Mouse (Mus musculus) heart, embryonic 14.5 days (tissue): ENCODE results near the gene Zc3h4. TPM values are rescaled to one million over a fixed set of nuclear protein-coding genes. Genes with fewer than 3 reads are reported as not detected.

Source experiments
- ATAC-seq: fragments of 200-750 bp; cut with Nextera tagmentation; 2 replicates; pipeline ENCODE4 v1.8.0; 2017; ENCODE audit warnings: low read depth, moderate TSS enrichment; ENCODE audit not compliant: insufficient number of reproducible peaks, insufficient read depth, low FRiP score
- H3K27ac ChIP-seq, 2 experiments: fragments of 200-500 bp in 1 of 2; fragments of 300-500 bp in 1 of 2; sonication (generic) in 1 of 2; replicated peaks in 1 of 2; 2 replicates each; pipeline ENCODE4 v1.5.1; 2012 to 2014; ENCODE audit warnings: low read depth in 2 of 2, low read length in 2 of 2, control low read depth in 1 of 2, mild to moderate bottlenecking in 1 of 2, mixed read lengths in 1 of 2; ENCODE audit not compliant: control insufficient read depth in 1 of 2, insufficient read depth in 1 of 2
- H3K27me3 ChIP-seq: fragments of 300-500 bp; sonication (generic); 2 replicates; pipeline ENCODE4 v1.6.1; 2014; ENCODE audit warnings: mild to moderate bottlenecking, low read length, control low read depth; ENCODE audit not compliant: control insufficient read depth, insufficient read depth
- H3K36me3 ChIP-seq: fragments of 300-500 bp; sonication (generic); 2 replicates; pipeline ENCODE4 v1.6.1; 2014; ENCODE audit warnings: mild to moderate bottlenecking, control low read depth, low read length, mixed read lengths; ENCODE audit not compliant: control insufficient read depth, insufficient read depth
- H3K4me1 ChIP-seq, 2 experiments: fragments of 200-500 bp in 1 of 2; fragments of 300-500 bp in 1 of 2; sonication (generic) in 1 of 2; 2 replicates each; pipeline ENCODE4 v1.6.1; 2012 to 2014; ENCODE audit warnings: low read length in 2 of 2, control low read depth in 1 of 2, mixed read lengths in 1 of 2; ENCODE audit not compliant: control insufficient read depth in 2 of 2, insufficient read depth in 2 of 2
- H3K4me2 ChIP-seq: fragments of 300-500 bp; sonication (generic); 2 replicates; pipeline ENCODE4 v1.6.1; 2014; ENCODE audit warnings: mild to moderate bottlenecking, low read length
- H3K4me3 ChIP-seq, 2 experiments: fragments of 200-500 bp in 1 of 2; fragments of 300-500 bp in 1 of 2; sonication (generic) in 1 of 2; 2 replicates each; pipeline ENCODE4 v1.5.1; 2012 to 2014; ENCODE audit warnings: low read length in 2 of 2, mild to moderate bottlenecking in 2 of 2, control low read depth in 1 of 2, low read depth in 1 of 2, moderate library complexity in 1 of 2; ENCODE audit not compliant: control insufficient read depth in 1 of 2, insufficient read depth in 1 of 2
- H3K9ac ChIP-seq: fragments of 300-500 bp; sonication (generic); 2 replicates; pipeline ENCODE4 v1.6.1; 2014; ENCODE audit warnings: mild to moderate bottlenecking, low read length
- H3K9me3 ChIP-seq: fragments of 300-500 bp; sonication (generic); 2 replicates; pipeline ENCODE4 v1.6.1; 2016; ENCODE audit warnings: low read length, control low read depth; ENCODE audit not compliant: control insufficient read depth
- WGBS: fragments of 180-500 bp; shearing (Covaris S2); extraction: QIAGEN DNeasy Blood & Tissue Kit; methylation state at CpG from one replicate; pipeline ENCODE4 v1.1.7; 2014; 5-methylcytosine and 5-hydroxymethylcytosine counted together
- polyA plus RNA-seq: library from polyadenylated mRNA; unstranded; fragments of >200 nt; fragmentation: Nextera tagmentation; extraction: Ambion mirVana; gene quantifications from 2 replicates; pipeline ENCODE4 v1.2.1, GENCODE M21; 2014

Gene Zc3h4
- polyA plus RNA-seq, 1 experiment from 2014 or later = 10.6 TPM

DNA sequence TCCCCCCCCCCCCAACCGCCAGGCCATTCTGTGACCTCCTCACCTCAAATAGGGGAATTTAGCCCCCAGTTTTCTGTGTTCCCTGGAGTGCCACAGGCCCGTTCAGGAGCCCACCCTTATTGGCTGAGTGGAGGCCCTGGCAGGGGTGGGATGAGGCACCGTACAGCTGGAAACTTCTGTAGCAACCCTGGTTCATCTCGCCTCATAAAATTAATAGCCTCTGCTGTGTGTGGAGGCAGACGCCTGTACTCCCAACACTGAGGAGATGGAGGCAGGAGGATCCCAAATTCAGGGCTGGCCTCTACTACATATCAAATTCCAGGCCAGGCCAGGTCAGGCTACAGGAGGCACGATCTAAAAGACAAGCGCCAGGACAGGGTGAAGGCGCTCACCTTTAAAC, 73.1 kb downstream of the Zc3h4 start:
- no peak for ATAC-seq
- Histone ChIP-seq H3K4me2 (no peak overlapping the region), H3K4me3 (no peak overlapping the region), H3K9me3 (no peaks in the 10 kb centered on the region), H3K9ac (no peak overlapping the region), H3K36me3 (no peaks in the 10 kb centered on the region), H3K27me3 (peaks cover 76% of the 10 kb centered on the region), H3K27ac (no peak overlapping the region), H3K4me1 (peaks cover 5 to 15% of the 10 kb centered on the region in 2 experiments; a peak in 3 of 4 replicates)
- 62% methylated on average over 8 of the region's 8 CpGs for WGBS

DNA sequence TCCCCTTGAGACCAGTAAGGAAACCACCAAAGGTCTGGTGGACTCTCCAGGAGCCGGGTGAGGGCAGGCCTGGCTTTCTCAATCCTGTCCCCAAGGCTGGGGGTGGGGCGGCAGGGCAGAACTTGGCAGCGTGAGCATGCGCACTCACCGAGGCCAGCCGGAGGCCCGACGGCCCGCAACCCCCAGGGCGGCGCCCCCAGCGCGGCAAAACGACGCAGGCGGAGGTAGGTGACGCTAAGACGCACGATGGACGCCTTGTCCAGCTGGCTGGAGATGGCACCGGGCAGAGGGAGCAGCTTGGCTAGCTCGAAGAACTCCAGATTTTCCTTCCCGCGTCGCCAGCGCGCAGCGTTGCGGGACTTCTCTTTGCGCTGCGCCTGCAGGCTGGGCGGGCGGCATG, 73.7 kb downstream of the Zc3h4 start:
- H3K4me3 ChIP-seq = peak overlapping the region; percentile 30 to 33
- H3K9me3 ChIP-seq = no peaks in the 10 kb centered on the region
- no peak for ATAC-seq
- H3K4me1 ChIP-seq = peaks cover 5 to 15% of the 10 kb centered on the region in 2 experiments; a peak in 3 of 4 replicates
- H3K27ac ChIP-seq = no peak overlapping the region
- H3K9ac ChIP-seq = peak overlapping the region; percentile 38; the same call in 1 of the 2 replicates
- H3K27me3 ChIP-seq = peaks cover 71% of the 10 kb centered on the region
- WGBS = 6% methylated on average over 33 of the region's 33 CpGs
- H3K4me2 ChIP-seq = peak overlapping the region; percentile 53
- no peaks in the 10 kb centered on the region for H3K36me3 ChIP-seq

DNA sequence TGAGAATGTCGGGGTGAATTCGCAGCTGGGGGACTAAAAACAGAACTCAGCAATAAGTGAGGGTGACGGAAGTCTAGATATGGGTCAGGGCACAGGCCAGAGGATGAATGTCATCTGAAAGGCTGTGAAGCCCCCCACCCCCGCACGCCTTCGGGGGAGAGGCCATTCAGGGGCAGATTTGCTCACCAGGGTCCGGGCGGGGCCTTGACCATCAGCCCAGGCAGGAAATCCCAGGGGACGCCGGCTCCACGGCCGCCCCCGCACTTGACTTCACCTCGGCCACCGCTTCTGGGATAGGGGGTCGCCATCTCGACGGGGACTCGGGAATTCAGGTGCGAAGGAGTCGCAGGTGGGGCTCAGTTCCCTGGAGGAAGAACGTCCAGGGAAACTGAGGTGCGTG, 74.6 kb downstream of the Zc3h4 start:
- peaks cover 70% of the 10 kb centered on the region for H3K27me3 ChIP-seq
- no peak overlapping the region for H3K27ac ChIP-seq
- H3K4me2 ChIP-seq = peak overlapping the region; percentile 40
- peak overlapping the region in 1 of 2 experiments; percentile 36; a peak in 2 of 4 replicates for H3K4me3 ChIP-seq
- H3K9me3 ChIP-seq = no peaks in the 10 kb centered on the region
- no peak for ATAC-seq
- H3K9ac ChIP-seq = no peak overlapping the region
- WGBS = 4% methylated on average over 23 of the region's 23 CpGs
- no peaks in the 10 kb centered on the region for H3K36me3 ChIP-seq
- H3K4me1 ChIP-seq = peaks cover 5 to 15% of the 10 kb centered on the region in 2 experiments; a peak in 3 of 4 replicates

DNA sequence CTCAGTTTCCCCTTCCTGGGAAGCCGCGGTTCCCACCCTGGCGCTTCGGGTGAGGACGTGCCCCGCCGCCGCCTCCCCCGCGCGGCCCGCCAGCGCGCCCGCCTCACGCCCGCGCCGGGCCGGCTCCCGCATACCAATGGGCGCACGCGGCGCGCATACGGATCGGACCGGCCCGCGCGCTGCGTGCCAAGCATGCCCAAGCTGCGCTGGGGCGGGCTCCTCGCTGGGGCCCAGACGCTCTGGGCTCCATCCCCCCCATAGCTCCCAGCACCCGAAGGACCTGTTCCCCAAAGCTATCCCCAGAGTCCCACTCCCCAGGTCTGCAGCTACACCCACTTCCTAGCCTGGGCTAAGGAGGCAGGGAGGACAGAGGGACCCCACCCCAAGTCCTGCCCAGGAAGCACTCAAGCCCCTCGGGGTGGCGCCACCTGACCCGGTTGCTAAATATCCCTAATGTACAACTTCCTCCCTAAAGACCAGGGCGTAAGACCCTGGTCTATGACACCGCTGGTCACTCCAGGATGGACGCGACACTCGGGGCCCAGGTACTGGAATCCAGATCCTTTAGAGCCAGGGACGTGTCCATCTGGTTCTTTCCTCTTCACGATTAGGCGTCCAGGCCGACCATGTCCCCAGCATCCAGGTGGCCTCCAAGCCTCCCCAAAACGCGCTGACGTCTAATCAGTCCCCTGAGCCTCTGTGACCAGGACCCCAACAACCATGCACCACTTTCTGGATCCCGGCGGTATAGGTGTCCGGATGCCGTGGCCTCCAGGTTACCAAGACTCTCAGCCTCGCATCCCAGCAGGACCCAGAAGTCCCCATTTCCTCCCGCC, 75.3 kb downstream of the Zc3h4 start:
- Histone ChIP-seq H3K9ac (no peak overlapping the region), H3K4me3 (peak overlapping the region; percentile 32 to 36; a peak in 3 of 4 replicates), H3K4me2 (peak overlapping the region; percentile 64), H3K36me3 (no peaks in the 10 kb centered on the region), H3K27me3 (peaks cover 66% of the 10 kb centered on the region), H3K9me3 (no peaks in the 10 kb centered on the region), H3K27ac (no peak overlapping the region), H3K4me1 (peaks cover 5 to 15% of the 10 kb centered on the region in 2 experiments; a peak in 3 of 4 replicates)
- 1% methylated on average over 59 of the region's 59 CpGs for WGBS
- 0 out of 2 replicates have a peak, but pooled peaks have one; percentile 23 for ATAC-seq

DNA sequence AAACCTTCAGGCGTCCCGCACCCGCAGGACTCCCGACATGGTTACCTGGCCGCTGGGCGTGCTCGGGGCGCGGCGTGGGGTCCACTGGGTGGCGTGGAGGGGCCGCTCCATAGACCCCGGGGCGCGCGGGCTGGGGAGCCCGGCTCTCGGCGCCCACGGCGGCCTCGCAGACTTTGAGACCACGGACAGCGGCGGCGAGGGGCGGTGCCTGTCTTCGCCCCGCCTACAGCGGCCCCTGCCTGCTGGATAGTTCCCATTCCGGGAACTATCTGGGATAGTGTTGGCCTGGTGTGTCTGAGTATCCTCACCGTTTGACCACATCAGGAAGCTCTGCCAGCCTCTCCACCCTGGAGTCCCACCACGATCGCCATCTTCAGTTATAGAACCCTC, 75.9 kb downstream of the Zc3h4 start:
- no peak overlapping the region for H3K27ac ChIP-seq
- peaks cover 60% of the 10 kb centered on the region for H3K27me3 ChIP-seq
- no peaks in the 10 kb centered on the region for H3K9me3 ChIP-seq
- no peaks in the 10 kb centered on the region for H3K36me3 ChIP-seq
- H3K4me3 ChIP-seq = peak overlapping the region; percentile 32 to 36; a peak in 3 of 4 replicates
- H3K4me1 ChIP-seq = peaks cover 5 to 15% of the 10 kb centered on the region in 2 experiments; a peak in 3 of 4 replicates
- H3K4me2 ChIP-seq = peak overlapping the region; percentile 64
- 3% methylated on average over 34 of the region's 34 CpGs for WGBS
- ATAC-seq = 0 out of 2 replicates have a peak, but pooled peaks have one; percentile 8
- no peak overlapping the region for H3K9ac ChIP-seq

DNA sequence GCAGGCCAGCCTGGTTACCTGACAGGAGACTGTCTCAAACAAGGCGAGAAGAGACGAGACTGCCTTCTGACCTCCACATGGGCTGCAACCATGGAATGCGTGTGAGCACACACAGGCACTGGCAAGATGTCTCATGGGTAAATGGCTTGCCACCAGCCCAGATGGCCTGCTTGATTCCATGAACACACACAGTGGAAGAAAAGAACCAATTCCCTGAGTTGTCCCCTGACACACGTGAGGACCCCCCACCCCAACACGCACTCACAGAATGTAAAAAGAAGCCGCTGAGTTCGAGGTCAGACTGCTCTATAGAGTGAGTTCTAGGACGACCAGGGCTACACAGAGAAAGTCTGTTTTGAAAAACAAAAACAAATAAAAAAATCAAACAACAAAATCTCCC, 76.9 kb downstream of the Zc3h4 start, which contains the start of gene Npas1:
Npas1 (minus strand) TSS at position 101 of the 400 bp plus-strand sequence.
- H3K27ac ChIP-seq = no peak within 1 kb of the TSS
- ATAC-seq = no peak
- H3K9ac ChIP-seq = no peak within 1 kb of the TSS
- WGBS = 84% methylated on average over 8 of the region's 8 CpGs
- no peaks in the 10 kb centered on the region for H3K36me3 ChIP-seq
- H3K27me3 ChIP-seq = peaks cover 51% of the 10 kb centered on the region
- peak within 1 kb of the TSS; percentile 32 to 36; a peak in 3 of 4 replicates for H3K4me3 ChIP-seq
- peak within 1 kb of the TSS; percentile 64 for H3K4me2 ChIP-seq
- H3K9me3 ChIP-seq = no peaks in the 10 kb centered on the region
- peaks cover 5 to 15% of the 10 kb centered on the region in 2 experiments; a peak in 3 of 4 replicates for H3K4me1 ChIP-seq
